Mouse (Mus musculus): ENCODE measurements around the gene Cpeb4. TPM values are rescaled to one million over a fixed set of nuclear protein-coding genes. Genes with fewer than 3 reads are reported as not detected.

The Cpeb4 gene
- total and polyA plus RNA-seq, 3 experiments = 13.8 to 23.9 (median 20.1) TPM

DNA sequence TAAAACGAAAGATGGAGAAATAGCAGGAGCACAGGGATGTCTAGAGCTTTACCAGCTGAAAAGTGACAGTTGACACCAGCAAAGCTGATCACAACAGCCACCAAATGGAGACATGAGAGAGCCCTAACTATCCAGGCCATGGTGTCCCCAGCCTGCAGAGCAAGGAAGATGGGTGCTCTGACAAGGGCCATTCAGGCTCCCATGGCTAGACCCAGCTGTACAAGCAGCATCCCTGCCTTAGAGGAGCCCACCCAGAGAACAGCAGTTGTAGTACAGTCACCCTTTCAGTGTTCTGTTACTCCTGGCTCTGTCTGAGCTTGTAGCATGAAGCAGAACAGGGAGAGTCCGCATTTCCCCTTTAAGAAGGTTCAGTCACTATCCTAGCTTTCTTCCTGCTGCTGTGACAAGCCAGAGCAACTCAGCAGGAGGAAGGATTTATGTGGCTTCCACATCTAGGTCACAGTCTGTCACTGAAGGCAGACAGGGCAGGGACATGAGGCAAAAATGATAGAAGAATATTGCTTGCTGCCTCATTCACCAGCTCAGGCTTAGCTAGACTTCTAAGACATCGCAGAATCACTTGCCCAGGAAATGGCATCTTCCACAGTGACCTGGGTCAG lies 21.7 kb upstream of the Cpeb4 start:
- dilution Hi-C loops (cut with MboI; ENCODE audit: extremely low pct_ligation_motif_present, extremely low pct_unique_long_range_greater_than_20kb, low sequenced_read_pairs) = no loop called here
- in situ Hi-C loops (cut with MboI; ENCODE audit: low pct_ligation_motif_present, low pct_unique_long_range_greater_than_20kb, low sequenced_read_pairs) = no loop called here

DNA sequence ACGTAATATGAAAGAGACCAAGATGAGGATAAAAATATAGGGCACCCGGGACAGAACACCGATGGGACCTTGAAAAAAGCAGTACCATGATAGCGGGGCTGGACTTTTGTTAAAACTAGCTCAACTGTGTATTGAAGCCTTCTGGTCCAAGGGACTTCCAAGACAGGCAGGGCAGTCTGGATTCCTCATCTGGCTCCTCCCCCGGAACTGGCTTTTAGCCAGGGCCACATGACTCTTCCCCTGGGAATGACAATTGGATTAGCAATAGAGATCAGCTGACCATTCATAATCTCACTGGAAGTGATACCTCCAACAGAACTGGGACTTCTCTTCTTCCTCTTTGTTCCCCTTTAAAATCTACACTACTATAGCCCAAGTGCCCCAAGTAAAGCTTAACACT lies 21.0 kb upstream of the Cpeb4 start:
- Histone ChIP-seq H3K9me3 (replicated peaks; ENCODE audit: low read length) (no peaks in the 10 kb centered on the region), H3K4me2 (ENCODE audit: insufficient read depth, low read depth, poor library complexity, severe bottlenecking) (no peak overlapping the region), H3K79me2 (replicated peaks; ENCODE audit: control insufficient read depth, extremely low read depth, insufficient read depth, poor library complexity, severe bottlenecking) (no peaks in the 10 kb centered on the region), H3K9ac (ENCODE audit: insufficient read depth, low read depth) (no peak overlapping the region), H3K4me1 (ENCODE audit: control insufficient read depth in 1 of 2, insufficient read depth in 2 of 2) (peaks cover 4 to 41% of the 10 kb centered on the region in 2 experiments; a peak in 2 of 4 replicates), H3K27me3 (replicated peaks) (no peaks in the 10 kb centered on the region), H3K36me3 (replicated peaks in 1 of 2; ENCODE audit: control insufficient read depth in 1 of 2, insufficient read depth in 1 of 2, low read length in 1 of 2) (no peaks in the 10 kb centered on the region), H3K4me3 (replicated peaks in 1 of 3; ENCODE audit: low read depth in 2 of 3, low read length in 2 of 3, poor library complexity in 1 of 3) (no peak overlapping the region), H3K27ac (ENCODE audit: insufficient read depth, low read depth) (no peak overlapping the region)
- in situ Hi-C loops (cut with MboI; ENCODE audit: low pct_ligation_motif_present, low pct_unique_long_range_greater_than_20kb, low sequenced_read_pairs) (no loop called here), dilution Hi-C loops (cut with MboI; ENCODE audit: extremely low pct_ligation_motif_present, extremely low pct_unique_long_range_greater_than_20kb, low sequenced_read_pairs) (no loop called here)
- DNase-seq (ENCODE audit: extremely low read depth) = no peak
- TF ChIP-seq CHD2 (IDR thresholded peaks at IDR 0.05; ENCODE audit: low read length) = no peak
- no peak for TF ChIP-seq HCFC1 (IDR thresholded peaks at IDR 0.05; ENCODE audit: low read depth, low read length)
- TF ChIP-seq EP300 (IDR thresholded peaks at IDR 0.05; ENCODE audit: low read length) = no peak
- TF ChIP-seq ZMIZ1 (IDR thresholded peaks at IDR 0.05; ENCODE audit: low read depth, low read length) = no peak
- TF ChIP-seq SMC3 (IDR thresholded peaks at IDR 0.05; ENCODE audit: low read depth, low read length) = no peak
- no peak for TF ChIP-seq TBP (conservative IDR thresholded peaks at IDR 0.05; ENCODE audit: low read depth, low read length)
- TF ChIP-seq TCF12 (IDR thresholded peaks at IDR 0.05; ENCODE audit: low read depth, low read length) = no peak
- TF ChIP-seq RAD21 (IDR thresholded peaks at IDR 0.05; ENCODE audit: low read depth, low read length) = no peak
- TF ChIP-seq ZC3H11A (IDR thresholded peaks at IDR 0.05; ENCODE audit: low read depth, low read length) = no peak
- TF ChIP-seq MAFK (IDR thresholded peaks at IDR 0.05; ENCODE audit: insufficient replicate concordance, low read length) = no peak
- TF ChIP-seq BHLHE40 (IDR thresholded peaks at IDR 0.05; ENCODE audit: low read depth, low read length) = no peak
- no peak for TF ChIP-seq MAX (IDR thresholded peaks at IDR 0.05; ENCODE audit: low read length)
- no peak for TF ChIP-seq MYC (IDR thresholded peaks at IDR 0.05; ENCODE audit: low read depth, low read length)
- TF ChIP-seq ZNF384 (IDR thresholded peaks at IDR 0.05; ENCODE audit: low read depth, low read length) = no peak
- no peak for TF ChIP-seq JUN (IDR thresholded peaks at IDR 0.05; ENCODE audit: insufficient read depth, low read depth, low read length)

More for the DNA sequence above, 21.7 kb upstream of the Cpeb4 start:
- no peak overlapping the region for H3K27ac ChIP-seq (ENCODE audit: insufficient read depth, low read depth)
- H3K9me3 ChIP-seq (replicated peaks; ENCODE audit: low read length) = no peaks in the 10 kb centered on the region
- DNase-seq (ENCODE audit: extremely low read depth) = no peak
- H3K79me2 ChIP-seq (replicated peaks; ENCODE audit: control insufficient read depth, extremely low read depth, insufficient read depth, poor library complexity, severe bottlenecking) = no peaks in the 10 kb centered on the region
- H3K36me3 ChIP-seq (replicated peaks in 1 of 2; ENCODE audit: control insufficient read depth in 1 of 2, insufficient read depth in 1 of 2, low read length in 1 of 2) = no peaks in the 10 kb centered on the region
- no peak overlapping the region for H3K4me2 ChIP-seq (ENCODE audit: insufficient read depth, low read depth, poor library complexity, severe bottlenecking)
- H3K9ac ChIP-seq (ENCODE audit: insufficient read depth, low read depth) = no peak overlapping the region
- H3K4me1 ChIP-seq (ENCODE audit: control insufficient read depth in 1 of 2, insufficient read depth in 2 of 2) = peaks cover 4 to 41% of the 10 kb centered on the region in 2 experiments; a peak in 2 of 4 replicates
- no peak overlapping the region for H3K4me3 ChIP-seq (replicated peaks in 1 of 3; ENCODE audit: low read depth in 2 of 3, low read length in 2 of 3, poor library complexity in 1 of 3)
- no peaks in the 10 kb centered on the region for H3K27me3 ChIP-seq (replicated peaks)
- TF ChIP-seq CHD1 (IDR thresholded peaks at IDR 0.05; ENCODE audit: low read depth, low read length) = no peak
- no peak for TF ChIP-seq USF1 (IDR thresholded peaks at IDR 0.05; ENCODE audit: low read depth, low read length)
- TF ChIP-seq USF2 (conservative IDR thresholded peaks at IDR 0.05; ENCODE audit: low read depth, low read length) = no peak
- TF ChIP-seq NELFE (IDR thresholded peaks at IDR 0.05; ENCODE audit: low read depth, low read length) = no peak
- no peak for TF ChIP-seq KAT2A (IDR thresholded peaks at IDR 0.05; ENCODE audit: insufficient replicate concordance, low read length)
- no peak for TF ChIP-seq ZKSCAN1 (IDR thresholded peaks at IDR 0.05; ENCODE audit: borderline replicate concordance, low read depth, low read length)
- TF ChIP-seq EP300 (IDR thresholded peaks at IDR 0.05; ENCODE audit: low read length) = no peak
- no peak for TF ChIP-seq PAX5 (IDR thresholded peaks at IDR 0.05; ENCODE audit: low read length)
- no peak for TF ChIP-seq RAD21 (IDR thresholded peaks at IDR 0.05; ENCODE audit: low read depth, low read length)
- no peak for TF ChIP-seq MAZ (IDR thresholded peaks at IDR 0.05; ENCODE audit: low read depth, low read length)
- TF ChIP-seq HCFC1 (IDR thresholded peaks at IDR 0.05; ENCODE audit: low read depth, low read length) = no peak
- TF ChIP-seq MAFK (IDR thresholded peaks at IDR 0.05; ENCODE audit: insufficient replicate concordance, low read length) = no peak
- no peak for TF ChIP-seq CHD2 (IDR thresholded peaks at IDR 0.05; ENCODE audit: low read length)
- no peak for TF ChIP-seq MEF2A (IDR thresholded peaks at IDR 0.05; ENCODE audit: borderline replicate concordance, low read depth, low read length)
- TF ChIP-seq NRF1 (IDR thresholded peaks at IDR 0.05; ENCODE audit: low read depth, low read length) = no peak
